Mouse (Mus musculus): ENCODE measurements around the gene Cdkn2a. TPM values are rescaled to one million over a fixed set of nuclear protein-coding genes. Genes with fewer than 3 reads are reported as not detected.

The Cdkn2a gene
- polyA plus RNA-seq (2014; fragmentation: Illumina TruSeq; extraction: RNeasy Lipid Tissue Mini Kit (QIAGEN cat#74804); ENCODE audit: insufficient read depth, low read depth, low replicate concordance), result 2.3 TPM

DNA sequence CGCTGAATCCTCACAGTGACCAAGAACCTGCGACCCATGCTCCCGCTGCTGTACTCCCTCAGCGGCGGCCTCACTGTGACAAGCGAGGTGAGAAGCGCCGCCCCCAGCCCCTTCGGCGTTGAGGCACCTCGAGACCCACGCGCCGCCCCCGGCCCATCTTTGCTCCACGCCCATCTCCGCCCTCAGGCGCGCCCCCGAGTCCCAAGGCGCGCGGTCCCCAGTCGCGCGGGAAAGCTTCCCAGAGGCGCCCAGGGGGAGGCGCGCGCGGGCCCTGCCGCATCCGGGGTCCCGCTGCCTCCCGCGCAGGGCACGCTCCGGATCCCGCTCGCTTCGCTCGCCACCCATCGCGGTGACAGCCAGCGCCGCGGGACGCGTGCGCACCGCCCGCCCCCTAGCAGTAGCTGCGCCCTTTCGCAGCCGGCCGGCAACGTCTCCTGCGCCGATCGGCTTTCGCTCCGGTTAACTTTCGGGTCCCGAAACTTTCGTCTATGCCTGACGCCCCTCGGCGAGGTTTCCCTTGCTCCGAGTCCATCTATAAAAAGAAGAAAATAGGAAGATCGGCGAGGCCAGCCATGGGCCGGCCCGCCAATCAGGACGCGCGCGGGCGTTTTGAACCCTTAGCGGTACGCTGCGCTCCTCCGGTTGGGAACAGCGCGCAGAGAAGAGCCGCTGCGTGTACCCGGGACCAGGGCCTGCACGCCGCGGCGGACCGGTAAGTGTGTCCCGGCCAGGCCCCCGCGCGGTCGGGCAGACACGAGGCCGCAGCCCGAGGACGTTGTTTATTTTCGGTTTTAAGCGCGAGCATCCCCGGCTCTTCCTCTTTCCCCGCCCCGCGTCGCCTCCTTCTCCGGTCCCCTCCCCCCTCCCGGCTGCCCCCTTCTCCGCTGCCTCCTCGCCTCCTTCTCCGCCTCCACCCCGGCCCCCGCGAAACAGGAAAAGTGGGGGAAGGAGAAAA lies at the start of gene Cdkn2a:
TSS of gene Cdkn2a (minus strand) at position 168 of the 955 bp plus-strand sequence.

DNA sequence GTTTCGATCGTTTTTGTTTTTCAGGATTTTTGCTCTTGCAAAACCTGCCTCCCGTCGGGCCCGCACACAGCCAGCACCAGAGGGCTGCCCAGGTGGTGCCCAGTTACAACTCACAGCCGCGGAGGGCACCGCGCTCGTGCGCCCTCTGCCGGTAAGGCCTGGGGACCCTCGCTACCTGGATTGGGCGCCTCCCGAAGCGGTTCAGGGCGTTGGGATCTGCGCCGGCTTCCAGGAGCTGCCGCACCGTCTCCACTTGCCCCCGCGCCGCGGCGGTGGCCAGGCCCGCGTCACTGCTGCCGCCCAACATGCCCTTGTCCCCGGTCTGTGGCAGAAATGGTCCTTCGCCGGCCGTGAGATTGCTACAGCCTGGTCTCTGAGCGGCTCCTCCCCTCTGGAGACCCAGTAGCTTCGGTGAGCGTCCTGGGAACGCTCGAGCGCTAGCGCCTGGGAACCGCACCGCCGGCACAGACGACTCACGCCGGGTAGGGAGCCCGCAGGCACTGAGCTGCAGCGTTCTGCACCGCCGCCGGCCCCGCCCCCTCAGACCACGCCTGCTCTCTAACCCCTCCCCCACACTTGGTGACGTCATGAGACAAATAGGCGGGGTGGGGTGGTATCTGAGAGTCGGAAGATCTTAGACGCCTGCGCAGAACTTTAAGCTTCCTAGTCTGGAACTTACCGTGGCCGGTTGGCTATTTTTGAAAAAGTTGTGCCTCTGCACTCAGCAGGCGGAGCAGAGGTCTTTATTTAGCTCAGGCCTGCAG lies 16.2 kb upstream of the Cdkn2a start, which contains the start of gene Cdkn2b:
TSS of gene Cdkn2b (minus strand) at position 549 of the 764 bp plus-strand sequence.

Other genes with a start within 250 kb of the Cdkn2a start
- gene Mtap, start 157.5 kb downstream of the Cdkn2a start, polyA plus RNA-seq (2014; fragmentation: Illumina TruSeq; extraction: RNeasy Lipid Tissue Mini Kit (QIAGEN cat#74804); ENCODE audit: insufficient read depth, low read depth, low replicate concordance), result 9.9 TPM
- gene Cdkn2b, start 16.4 kb upstream of the Cdkn2a start, polyA plus RNA-seq (2014; fragmentation: Illumina TruSeq; extraction: RNeasy Lipid Tissue Mini Kit (QIAGEN cat#74804); ENCODE audit: insufficient read depth, low read depth, low replicate concordance), result 27.4 TPM

All from lung, adult 10 weeks (tissue).